Mouse (Mus musculus) kidney, postnatal 25 days (tissue): ENCODE data around the gene Gm7347.
A peak's percentile ranks its signal among the peaks of the same experiment; 100 is the strongest.
"Not testable (repeated sequence)": the region's sequence is repeated elsewhere in the genome, so short reads cannot be mapped to it uniquely, and the experiment has no call there.

Experiments
- DNase-seq, 2 experiments: peaks; one replicate each; pipeline ENCODE4 v3.0.0; 2021; ENCODE audit warnings: mixed read lengths in 2 of 2

The Gm7347 gene

GRCm38 (mm10) chr5:26058481-26058880 lies at the start of gene Gm7347:
Gene Gm7347, minus strand, starts transcription at chr5:26058581.
- not testable (repeated sequence) for DNase-seq

DNA sequence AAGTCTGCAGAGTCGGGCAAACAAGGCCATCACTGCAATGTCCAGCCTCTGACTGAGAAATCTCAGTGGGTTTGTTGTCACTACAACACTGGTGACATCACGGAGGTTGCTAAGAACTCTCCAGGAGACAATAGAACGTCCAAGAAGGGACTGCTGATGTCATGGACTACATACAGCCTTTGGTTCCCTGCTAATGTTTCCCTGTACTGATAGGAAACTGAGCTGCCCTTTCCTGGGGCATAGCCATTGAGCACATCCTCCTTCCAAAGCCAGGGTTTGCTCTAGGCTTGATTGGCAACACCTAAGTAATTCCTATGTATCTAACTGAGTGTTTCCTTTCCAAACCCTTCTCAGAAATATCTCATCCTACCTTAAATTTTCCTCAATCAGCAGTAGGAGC lies 46.9 kb upstream of the Gm7347 start, which contains the start of gene 5031410I06Rik:
Gene 5031410I06Rik (minus strand): TSS at position 101 of the 400 bp plus-strand sequence.
- DNase-seq: not testable (repeated sequence)

- DNase-seq: not testable (repeated sequence)
Measured at GRCm38 (mm10) chr5:26089191-26089590, 30.8 kb upstream of the Gm7347 start, which contains the start of gene Gm10471. Gene Gm10471, minus strand, starts transcription at chr5:26089291.

DNA sequence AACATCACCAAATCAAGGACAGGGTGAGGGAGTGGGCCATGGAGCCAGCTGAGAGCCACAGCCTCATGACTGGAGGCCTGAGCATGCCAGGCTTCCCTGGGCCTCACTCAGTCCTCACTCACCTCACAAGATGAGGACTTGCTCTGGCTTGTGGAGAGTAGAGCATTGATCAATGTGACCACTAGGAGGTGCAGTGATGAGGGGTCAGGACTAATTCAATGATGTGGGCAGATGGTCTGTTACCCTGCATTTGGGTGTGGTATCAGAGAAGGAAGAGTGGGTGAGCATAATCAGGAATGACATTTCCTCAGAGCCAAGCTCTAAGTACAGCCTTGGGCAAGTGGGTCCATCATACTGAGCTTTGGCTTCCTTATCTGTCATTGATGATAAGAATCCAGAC lies 20.6 kb upstream of the Gm7347 start:
- DNase-seq: not testable (repeated sequence)

- peak in 1 of 2 experiments; percentile 1 for DNase-seq
Measured at GRCm38 (mm10) chr5:26070716-26071115, 12.3 kb upstream of the Gm7347 start.

- not testable (repeated sequence) for DNase-seq
Measured at GRCm38 (mm10) chr5:26039458-26039857, 18.9 kb downstream of the Gm7347 start, which contains the start of gene Speer4a. Gene Speer4a, minus strand, starts transcription at chr5:26039558.

- not testable (repeated sequence) for DNase-seq
Measured at GRCm38 (mm10) chr5:26022816-26023215, 35.6 kb downstream of the Gm7347 start, which contains the start of gene Gm5862. Gene Gm5862, minus strand, starts transcription at chr5:26022916.

GRCm38 (mm10) chr5:26007697-26008096 lies 50.7 kb downstream of the Gm7347 start:
- DNase-seq: not testable (repeated sequence)

DNA sequence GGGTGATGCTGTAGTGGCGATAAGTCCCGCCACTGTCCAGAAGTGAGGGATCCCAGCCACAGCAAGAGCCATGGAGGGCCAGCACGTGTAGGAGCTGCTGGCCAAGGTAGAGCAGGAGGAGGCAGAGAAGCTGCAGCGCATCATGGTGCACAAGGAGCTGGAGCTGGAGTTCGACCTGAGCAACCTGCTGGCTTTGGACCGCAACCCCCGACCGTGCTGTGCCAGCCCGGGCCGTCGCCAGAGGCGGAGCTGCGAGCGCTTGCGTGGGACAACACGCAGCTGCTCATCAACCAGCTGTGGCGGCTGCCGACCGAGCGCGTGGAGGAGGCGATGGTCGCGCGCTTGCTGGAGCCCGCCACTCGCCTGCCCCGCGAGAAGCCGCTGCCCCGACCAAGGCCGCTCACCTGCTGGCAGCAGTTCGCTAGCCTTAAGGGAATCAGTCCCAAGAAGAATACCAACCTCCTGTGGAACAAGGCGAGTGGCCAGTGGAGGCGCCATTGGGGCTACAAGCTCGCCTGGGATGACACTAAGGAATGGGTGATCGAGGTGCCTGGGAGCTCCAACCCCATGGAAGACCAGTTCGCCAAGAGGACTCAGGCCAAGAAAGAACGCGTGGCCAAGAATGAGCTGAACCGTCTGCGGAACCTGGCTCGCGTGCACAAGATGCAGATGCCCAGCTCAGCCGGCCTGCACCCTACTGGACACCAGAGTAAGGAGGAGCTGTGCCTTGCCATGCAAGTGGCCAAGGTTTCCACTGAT lies 51.3 kb downstream of the Gm7347 start:
- peak; percentile 1 to 36 for DNase-seq

DNA sequence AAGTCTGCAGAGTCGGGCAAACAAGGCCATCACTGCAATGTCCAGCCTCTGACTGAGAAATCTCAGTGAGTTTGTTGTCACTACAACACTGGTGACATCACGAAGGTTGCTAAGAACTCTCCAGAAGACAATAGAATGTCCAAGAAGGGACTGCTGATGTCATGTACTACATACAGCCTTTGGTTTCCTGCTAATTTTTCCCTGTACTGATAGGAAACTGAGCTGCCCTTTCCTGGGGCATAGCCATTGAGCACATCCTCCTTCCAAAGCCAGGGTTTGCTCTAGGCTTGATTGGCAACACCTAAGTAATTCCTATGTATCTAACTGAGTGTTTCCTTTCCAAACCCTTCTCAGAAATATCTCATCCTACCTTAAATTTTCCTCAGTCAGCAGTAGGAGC lies 53.7 kb downstream of the Gm7347 start, which contains the start of gene Gm1979:
Gene Gm1979 (minus strand): TSS at position 101 of the 400 bp plus-strand sequence.
- DNase-seq: not testable (repeated sequence)
